Mouse (Mus musculus) Patski (cell line): ENCODE data around the gene Hmgb2. TPM values are rescaled to one million over a fixed set of nuclear protein-coding genes. Genes with fewer than 3 reads are reported as not detected.

Experiments
- ATAC-seq: fragments of 100-300 bp; one replicate; pipeline ENCODE4 v1.8.0; 2021
- CTCF ChIA-PET: fragments of 350-600 bp; sonication (Branson Sonifier 250); formaldehyde crosslinking; loops from one replicate; lab custom pipeline; 2022; ENCODE audit warnings: inconsistent platforms; lab: Charles Lee
- POLR2A ChIA-PET: fragments of 350-600 bp; sonication (Branson Sonifier 250); formaldehyde crosslinking; loops from one replicate; lab custom pipeline; 2022; ENCODE audit warnings: antibody characterized with exemption, inconsistent platforms; lab: Charles Lee
- DNase-seq: peaks from one replicate; pipeline ENCODE4 v3.0.0-alpha.2; 2011; ENCODE audit warnings: low read depth, low spot score
- H3K27me3 ChIP-seq: fragments of 371-371 bp; one replicate; pipeline ENCODE4 v1.5.1; 2021
- CTCF ChIP-seq: fragments of 100-300 bp; IDR thresholded peaks from one replicate; pipeline ENCODE4 v1.5.1; 2021
- in situ Hi-C: fragments of 300-500 bp; cut with MboI; formaldehyde crosslinking; loops from 3 replicates; pipeline ENCODE4 v1.11.1; 2018; ENCODE audit warnings: low pct_unique_long_range_greater_than_20kb, mixed read lengths
- polyA plus RNA-seq: library from polyadenylated mRNA; unstranded; gene quantifications from one replicate; pipeline ENCODE4 v1.2.3, GENCODE M21; 2021

Gene Hmgb2
- polyA plus RNA-seq, 1 experiment from 2014 or later = 65.4 TPM

DNA sequence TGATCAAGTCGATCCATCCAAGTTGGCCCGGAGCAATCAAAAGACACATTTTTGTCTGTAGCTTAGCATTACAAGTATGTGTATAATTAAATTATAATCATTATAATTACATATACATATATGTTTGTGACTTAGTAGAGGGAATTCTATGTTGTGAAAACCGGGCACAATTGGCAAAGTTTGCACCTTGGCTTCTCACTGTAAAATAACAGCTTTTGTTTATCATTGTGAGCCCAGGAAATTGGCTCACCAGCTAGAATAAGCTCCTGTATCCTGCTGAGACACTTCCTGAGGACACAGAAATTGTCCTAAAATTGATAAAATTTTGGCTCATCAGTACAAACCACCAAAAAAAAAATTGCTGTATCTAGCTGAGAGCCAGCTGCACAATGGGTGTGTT lies 34.7 kb downstream of the Hmgb2 start:
- CTCF ChIA-PET = interaction anchor here (0.7 to 1.3 kb wide), 4 partner anchors 10 to 254 kb away, joined by 3 to 4 read pairs (median 3); no protein-coding TSS in a partner anchor
- in situ Hi-C loops = no loop called here
- ATAC-seq (no peak), DNase-seq (no peak)
- POLR2A ChIA-PET = no interaction called here
- TF ChIP-seq CTCF = no peak
- no peaks in the 10 kb centered on the region for H3K27me3 ChIP-seq

DNA sequence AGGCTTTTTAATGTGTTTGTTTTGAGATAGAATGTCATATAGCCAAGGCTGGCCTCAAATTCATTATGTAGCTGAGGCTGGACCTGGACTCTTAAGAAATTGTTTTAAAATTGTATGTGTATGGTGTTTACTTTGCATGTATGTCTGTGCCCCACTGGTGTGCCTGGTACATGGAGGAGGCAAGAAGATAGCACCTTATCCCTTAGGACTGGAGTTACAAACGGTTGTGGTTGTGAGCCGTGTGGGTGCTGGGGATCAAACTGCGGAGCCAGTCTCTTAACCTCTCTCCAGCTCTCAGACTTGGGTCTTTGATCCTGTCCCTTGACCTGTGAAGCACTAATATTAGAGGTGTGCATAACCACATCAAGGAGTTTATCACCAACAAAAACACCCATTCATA lies 35.1 kb downstream of the Hmgb2 start:
- in situ Hi-C loops = no loop called here
- CTCF ChIA-PET = interaction anchor here (0.7 to 1.3 kb wide), 3 partner anchors 10 to 253 kb away, joined by 3 to 4 read pairs (median 3); no protein-coding TSS in a partner anchor

DNA sequence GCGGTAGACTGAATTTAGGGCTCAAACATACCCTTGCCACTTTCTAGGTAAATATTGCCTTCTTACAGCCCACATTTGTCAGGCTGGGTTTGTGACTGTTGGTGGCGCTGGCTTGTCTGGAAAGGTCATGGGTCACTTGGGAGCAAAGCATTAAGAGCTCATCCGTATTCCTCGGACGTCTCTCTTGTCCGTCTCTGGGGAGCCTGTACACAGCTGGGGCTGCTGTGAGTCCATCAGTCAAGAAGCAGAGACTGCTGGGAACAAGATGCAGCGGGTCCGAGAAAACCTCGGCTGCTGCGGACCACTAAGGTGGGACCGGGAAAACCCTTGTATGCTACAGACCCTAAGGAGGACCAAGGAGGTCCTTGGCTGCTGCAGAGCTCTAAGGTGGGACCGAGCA lies 35.9 kb downstream of the Hmgb2 start:
- TF ChIP-seq CTCF = no peak
- DNase-seq (no peak), ATAC-seq (no peak)
- in situ Hi-C loops = no loop called here
- CTCF ChIA-PET = interaction anchor here (1.2 to 2.0 kb wide), 3 partner anchors 16 to 252 kb away, joined by 3 to 5 read pairs (median 3); no protein-coding TSS in a partner anchor
- POLR2A ChIA-PET = no interaction called here
- H3K27me3 ChIP-seq = no peaks in the 10 kb centered on the region

More for the DNA sequence above, 35.1 kb downstream of the Hmgb2 start:
- no peaks in the 10 kb centered on the region for H3K27me3 ChIP-seq
- DNase-seq = no peak
- POLR2A ChIA-PET = no interaction called here
- ATAC-seq = no peak
- no peak for TF ChIP-seq CTCF

DNA sequence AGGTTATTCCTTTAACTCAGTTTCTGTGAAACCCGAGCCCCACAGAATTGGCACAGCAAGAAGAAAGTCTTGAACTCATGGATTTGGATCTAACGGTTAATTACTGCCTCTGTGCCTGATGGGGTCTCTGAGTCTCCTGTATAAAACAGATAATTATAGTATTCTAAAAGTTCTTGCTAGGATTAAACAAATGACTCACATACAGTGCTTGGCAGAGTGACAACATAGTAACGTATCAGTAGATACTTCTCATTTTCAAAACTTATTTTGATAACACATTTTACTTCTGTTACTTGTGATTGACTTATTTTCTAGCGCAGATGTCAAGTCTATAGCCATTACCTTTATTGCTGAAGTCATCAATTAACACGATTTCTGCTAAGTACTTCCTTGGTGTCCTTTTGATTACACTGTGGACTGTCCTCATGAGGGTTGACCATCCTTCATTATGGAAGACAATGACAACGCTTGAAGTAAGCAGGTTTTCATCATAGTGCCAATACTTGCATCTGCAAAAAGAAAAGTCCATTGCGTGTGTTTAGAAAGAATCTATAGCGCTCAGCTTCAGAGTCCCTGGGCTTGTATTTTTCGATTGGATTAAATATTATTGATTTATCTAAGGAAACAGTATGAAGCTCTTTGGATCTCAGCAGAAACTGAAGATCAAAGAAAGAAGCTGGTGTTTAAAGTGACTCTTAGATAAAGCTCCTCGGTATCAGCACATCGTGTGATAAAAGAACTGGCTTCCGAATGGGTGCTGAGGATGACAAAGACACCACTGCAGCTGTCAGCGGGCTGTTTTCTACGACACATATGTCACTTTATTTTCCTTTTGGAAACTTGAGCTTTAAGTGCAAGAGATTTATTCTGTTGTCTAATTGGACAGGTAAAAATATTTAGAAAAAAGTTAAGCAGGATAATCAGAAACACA lies 40.7 kb downstream of the Hmgb2 start:
- no peak for DNase-seq
- ChIA-PET CTCF (interaction anchor here (0.8 to 1.3 kb wide), 2 partner anchors 16 to 22 kb away, joined by 3 to 4 read pairs; no protein-coding TSS in a partner anchor), POLR2A (interaction anchor here (0.8 kb wide), 1 partner anchor 223 kb away, joined by 3 read pairs; no protein-coding TSS in a partner anchor)
- no peaks in the 10 kb centered on the region for H3K27me3 ChIP-seq
- ATAC-seq = no peak
- in situ Hi-C loops = no loop called here
- no peak for TF ChIP-seq CTCF

DNA sequence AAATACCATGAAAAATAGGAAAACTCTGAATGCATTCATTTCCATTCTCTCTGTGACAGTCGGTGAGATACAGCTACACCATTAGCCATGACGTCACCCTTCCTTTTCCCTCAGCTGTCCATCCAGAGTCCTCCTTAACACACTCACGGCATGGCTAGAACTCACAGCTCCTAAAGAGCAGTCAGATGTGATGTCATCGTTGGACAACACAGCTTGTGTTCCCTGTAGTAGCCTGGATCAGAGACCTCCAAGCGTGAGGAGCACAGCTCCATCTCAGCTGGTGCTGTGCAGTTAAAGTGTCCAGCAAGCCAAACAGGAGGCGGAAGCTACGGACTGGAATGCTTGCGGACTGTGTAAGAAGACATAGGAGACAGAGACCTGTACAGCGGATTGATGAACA lies 49.2 kb downstream of the Hmgb2 start:
- no peaks in the 10 kb centered on the region for H3K27me3 ChIP-seq
- in situ Hi-C loops = no loop called here
- POLR2A ChIA-PET = no interaction called here
- no peak for TF ChIP-seq CTCF
- ATAC-seq (no peak), DNase-seq (no peak)
- CTCF ChIA-PET = interaction anchor here (1.2 kb wide), 1 partner anchor 20 kb away, joined by 5 read pairs; no protein-coding TSS in a partner anchor

DNA sequence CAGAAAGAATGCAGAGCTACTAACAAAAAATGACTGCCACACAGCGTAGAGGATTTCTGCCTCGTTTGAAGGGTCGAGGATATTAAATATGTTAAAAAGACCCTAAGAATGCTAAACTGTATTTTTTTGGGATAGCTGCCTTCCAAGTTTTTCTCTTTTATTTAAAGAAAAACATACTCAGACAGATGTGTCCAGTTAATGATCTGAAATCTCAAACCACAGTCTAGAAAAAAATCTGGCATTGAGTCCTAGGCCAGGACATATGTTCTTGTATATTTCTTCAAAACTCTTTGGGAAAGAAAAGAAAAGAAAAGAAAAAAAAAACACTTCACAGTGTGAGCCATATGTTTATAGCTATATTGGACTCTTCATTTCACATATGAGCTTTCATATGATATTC lies 51.0 kb downstream of the Hmgb2 start:
- ATAC-seq (no peak), DNase-seq (no peak)
- TF ChIP-seq CTCF = no peak
- in situ Hi-C loops = no loop called here
- CTCF ChIA-PET = interaction anchor here (1.0 to 2.1 kb wide), 4 partner anchors 12 to 237 kb away, joined by 3 to 9 read pairs (median 4); no protein-coding TSS in a partner anchor
- POLR2A ChIA-PET = no interaction called here
- H3K27me3 ChIP-seq = no peaks in the 10 kb centered on the region

DNA sequence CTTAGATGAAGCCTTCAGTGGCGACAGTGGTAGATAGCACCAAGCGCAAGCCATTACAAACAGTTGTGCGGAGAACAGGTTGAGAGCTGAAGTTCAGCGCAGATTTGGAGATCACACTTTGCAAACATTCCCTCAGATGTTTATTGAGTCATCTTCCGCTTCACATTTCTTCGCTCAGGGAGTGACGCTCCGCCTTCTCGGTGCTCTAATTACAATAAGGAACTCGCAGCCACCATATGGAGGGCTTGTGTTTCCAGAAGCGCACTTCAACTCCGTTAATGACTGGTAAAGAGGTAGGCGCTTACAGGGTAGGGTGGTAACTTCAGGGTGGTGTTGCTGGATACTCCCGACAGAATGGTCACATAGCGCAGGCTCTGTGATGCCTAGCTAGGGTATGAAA lies 52.0 kb downstream of the Hmgb2 start:
- TF ChIP-seq CTCF = no peak
- in situ Hi-C loops = no loop called here
- ATAC-seq (no peak), DNase-seq (no peak)
- POLR2A ChIA-PET = no interaction called here
- no peaks in the 10 kb centered on the region for H3K27me3 ChIP-seq
- CTCF ChIA-PET = interaction anchor here (1.4 to 2.1 kb wide), 2 partner anchors 11 to 127 kb away, joined by 3 to 9 read pairs; no protein-coding TSS in a partner anchor

DNA sequence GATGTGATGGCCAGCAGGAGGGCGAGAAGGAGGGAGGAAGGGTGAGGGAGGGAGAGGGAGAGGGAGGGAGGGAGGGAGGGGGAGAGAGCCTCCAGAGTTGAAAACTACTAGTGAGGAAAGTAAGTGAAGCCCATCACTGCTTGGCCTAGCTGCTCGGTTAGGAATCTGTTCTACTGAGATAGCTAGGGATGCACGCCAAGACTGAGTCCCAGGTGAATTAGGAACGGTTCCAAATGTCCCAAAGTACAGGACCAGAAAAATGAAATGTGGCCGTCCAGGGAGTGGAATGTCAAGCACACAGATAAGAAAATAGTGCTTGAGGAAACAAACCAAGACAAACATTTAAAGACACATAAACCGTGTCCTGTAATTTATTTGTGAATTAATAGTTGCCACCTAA lies 53.3 kb downstream of the Hmgb2 start:
- in situ Hi-C loops = no loop called here
- ChIA-PET CTCF (interaction anchor here (1.6 kb wide), 1 partner anchor 9 kb away, joined by 4 read pairs; no protein-coding TSS in a partner anchor), POLR2A (no interaction called here)
- TF ChIP-seq CTCF = no peak
- H3K27me3 ChIP-seq = no peaks in the 10 kb centered on the region
- ATAC-seq (no peak), DNase-seq (no peak)

Other genes with a start within 250 kb of the Hmgb2 start
- gene Hand2, start 190.9 kb upstream of the Hmgb2 start, polyA plus RNA-seq = 0.58 TPM
- gene Scrg1, start 56.0 kb upstream of the Hmgb2 start, polyA plus RNA-seq = not detected
- 32.3 TPM for gene Sap30, start 24.0 kb upstream of the Hmgb2 start, polyA plus RNA-seq
- 21.8 TPM for gene Galnt7, start 141.1 kb downstream of the Hmgb2 start, polyA plus RNA-seq